Mouse (Mus musculus) cortical plate, adult 2 months (tissue): ENCODE data around the gene Insc. TPM values are rescaled to one million over a fixed set of nuclear protein-coding genes. Genes with fewer than 3 reads are reported as not detected.
A peak's percentile ranks its signal among the peaks of the same experiment; 100 is the strongest.

Source experiments
- H3K27ac ChIP-seq: fragments of 200-500 bp; 2 replicates; pipeline ENCODE4 v1.5.1; 2012; ENCODE audit warnings: low read length, control low read depth, inconsistent platforms; ENCODE audit not compliant: insufficient read depth
- H3K4me1 ChIP-seq: fragments of 200-500 bp; 2 replicates; pipeline ENCODE4 v1.6.1; 2011; ENCODE audit warnings: low read length; ENCODE audit not compliant: control insufficient read depth, insufficient read depth
- H3K4me3 ChIP-seq: fragments of 200-500 bp; 2 replicates; pipeline ENCODE4 v1.5.1; 2011; ENCODE audit warnings: mild to moderate bottlenecking, low read length, control low read depth; ENCODE audit not compliant: insufficient read depth
- CTCF ChIP-seq: fragments of 200-500 bp; IDR thresholded peaks from 2 replicates; pipeline ENCODE4 v1.5.1; 2011; ENCODE audit warnings: mild to moderate bottlenecking, control low read depth, low read length; ENCODE audit not compliant: insufficient read depth; ENCODE audit errors: extremely low read depth
- POLR2A ChIP-seq: fragments of 200-500 bp; IDR thresholded peaks from 2 replicates; pipeline ENCODE4 v1.6.1; 2011; ENCODE audit warnings: mild to moderate bottlenecking, low read length, control low read depth; ENCODE audit not compliant: insufficient read depth; ENCODE audit errors: extremely low read depth
- polyA plus RNA-seq: library from polyadenylated mRNA; depleted of rRNA; stranded (reverse); fragments of >200 nt; gene quantifications from 2 replicates; pipeline ENCODE4 v1.2.3, GENCODE M21; 2012

Insc gene
- polyA plus RNA-seq, 1 experiment, result 9.1 TPM

GRCm38 (mm10) chr7:114817291-114817806 lies 73.9 kb downstream of the Insc start:
- peak; percentile 90 for TF ChIP-seq CTCF
- no peak for TF ChIP-seq POLR2A
- Histone ChIP-seq H3K4me3 (no peak overlapping the region), H3K27ac (no peak overlapping the region), H3K4me1 (no peaks in the 10 kb centered on the region)

- Histone ChIP-seq H3K4me1 (no peaks in the 10 kb centered on the region), H3K4me3 (no peak overlapping the region), H3K27ac (no peak overlapping the region)
- TF ChIP-seq CTCF (no peak), POLR2A (no peak)
Measured at GRCm38 (mm10) chr7:114817879-114818278, 74.4 kb downstream of the Insc start.

- H3K27ac ChIP-seq, result no peak overlapping the region
Measured at GRCm38 (mm10) chr7:114818351-114818750, 74.9 kb downstream of the Insc start.

GRCm38 (mm10) chr7:114818836-114819235 lies 75.3 kb downstream of the Insc start:
- no peak overlapping the region for H3K4me3 ChIP-seq
- TF ChIP-seq POLR2A (no peak), CTCF (no peak)
- H3K4me1 ChIP-seq, result no peaks in the 10 kb centered on the region
- H3K27ac ChIP-seq, result no peak overlapping the region

More at GRCm38 (mm10) chr7:114818351-114818750, 74.9 kb downstream of the Insc start:
- no peak overlapping the region for H3K4me3 ChIP-seq
- H3K4me1 ChIP-seq, result no peaks in the 10 kb centered on the region
- TF ChIP-seq POLR2A (no peak), CTCF (no peak)

- Histone ChIP-seq H3K27ac (no peak overlapping the region), H3K4me3 (no peak overlapping the region), H3K4me1 (no peaks in the 10 kb centered on the region)
- no peak for TF ChIP-seq CTCF
- TF ChIP-seq POLR2A, result no peak
Measured at GRCm38 (mm10) chr7:114822736-114823135, 79.2 kb downstream of the Insc start.

- no peaks in the 10 kb centered on the region for H3K4me1 ChIP-seq
- H3K27ac ChIP-seq, result no peak overlapping the region
- TF ChIP-seq CTCF (no peak), POLR2A (no peak)
- no peak overlapping the region for H3K4me3 ChIP-seq
Measured at GRCm38 (mm10) chr7:114827360-114827759, 83.9 kb downstream of the Insc start.

- TF ChIP-seq POLR2A (no peak), CTCF (0 out of 2 replicates have a peak, but pooled peaks have one; percentile 11)
- H3K4me3 ChIP-seq, result no peak overlapping the region
- no peaks in the 10 kb centered on the region for H3K4me1 ChIP-seq
- no peak overlapping the region for H3K27ac ChIP-seq
Measured at GRCm38 (mm10) chr7:114832257-114832940, 88.9 kb downstream of the Insc start.

GRCm38 (mm10) chr7:114834504-114834903 lies 91.0 kb downstream of the Insc start:
- no peak overlapping the region for H3K27ac ChIP-seq
- H3K4me3 ChIP-seq, result no peak overlapping the region
- TF ChIP-seq CTCF (no peak), POLR2A (no peak)
- H3K4me1 ChIP-seq, result no peaks in the 10 kb centered on the region

- no peak overlapping the region for H3K4me3 ChIP-seq
- H3K4me1 ChIP-seq, result no peaks in the 10 kb centered on the region
- no peak for TF ChIP-seq CTCF
- no peak for TF ChIP-seq POLR2A
- no peak overlapping the region for H3K27ac ChIP-seq
Measured at GRCm38 (mm10) chr7:114837268-114837667, 93.8 kb downstream of the Insc start.

GRCm38 (mm10) chr7:114840029-114840745 lies 96.7 kb downstream of the Insc start:
- no peak overlapping the region for H3K27ac ChIP-seq
- TF ChIP-seq POLR2A (no peak), CTCF (no peak)
- no peaks in the 10 kb centered on the region for H3K4me1 ChIP-seq
- no peak overlapping the region for H3K4me3 ChIP-seq
